Mouse (Mus musculus) hindbrain, embryonic 13.5 days (tissue): ENCODE measurements at regions not wholly inside any gene's neighbourhood (a gene's known extent, or its start where the extent isn't known, plus 50 kb on each side); places are given as distances from the start of the nearest gene placed in this dataset.

Source experiments
- ATAC-seq: fragments of 200-750 bp; cut with Nextera tagmentation; 2 replicates; pipeline ENCODE4 v1.8.0; 2017; ENCODE audit warnings: moderate TSS enrichment; ENCODE audit not compliant: low FRiP score
- H3K27ac ChIP-seq: fragments of 300-500 bp; sonication (generic); 2 replicates; pipeline ENCODE4 v1.5.1; 2015; ENCODE audit warnings: inconsistent platforms, mild to moderate bottlenecking, moderate library complexity
- H3K27me3 ChIP-seq: fragments of 300-500 bp; sonication (generic); 2 replicates; pipeline ENCODE4 v1.6.1; 2015; ENCODE audit warnings: mild to moderate bottlenecking, inconsistent platforms
- H3K36me3 ChIP-seq: fragments of 300-500 bp; sonication (generic); 2 replicates; pipeline ENCODE4 v1.6.1; 2015; ENCODE audit warnings: mild to moderate bottlenecking, inconsistent platforms
- H3K4me1 ChIP-seq: fragments of 300-500 bp; sonication (generic); replicated peaks from 2 replicates; pipeline ENCODE4 v1.6.1; 2015; ENCODE audit warnings: inconsistent platforms
- H3K4me2 ChIP-seq: fragments of 300-500 bp; sonication (generic); 2 replicates; pipeline ENCODE4 v1.6.1; 2015; ENCODE audit warnings: inconsistent platforms, mild to moderate bottlenecking, moderate library complexity
- H3K4me3 ChIP-seq: fragments of 300-500 bp; sonication (generic); 2 replicates; pipeline ENCODE4 v1.5.1; 2015; ENCODE audit warnings: mild to moderate bottlenecking, inconsistent platforms
- H3K9ac ChIP-seq: fragments of 300-500 bp; sonication (generic); 2 replicates; pipeline ENCODE4 v1.6.1; 2015; ENCODE audit warnings: mild to moderate bottlenecking, inconsistent platforms
- H3K9me3 ChIP-seq: fragments of 300-500 bp; sonication (generic); 2 replicates; pipeline ENCODE4 v1.6.1; 2016; ENCODE audit warnings: inconsistent platforms
- WGBS: fragments of 180-500 bp; shearing (Covaris S2); methylation state at CpG from one replicate; pipeline ENCODE4 v1.1.7; 2015; 5-methylcytosine and 5-hydroxymethylcytosine counted together

DNA sequence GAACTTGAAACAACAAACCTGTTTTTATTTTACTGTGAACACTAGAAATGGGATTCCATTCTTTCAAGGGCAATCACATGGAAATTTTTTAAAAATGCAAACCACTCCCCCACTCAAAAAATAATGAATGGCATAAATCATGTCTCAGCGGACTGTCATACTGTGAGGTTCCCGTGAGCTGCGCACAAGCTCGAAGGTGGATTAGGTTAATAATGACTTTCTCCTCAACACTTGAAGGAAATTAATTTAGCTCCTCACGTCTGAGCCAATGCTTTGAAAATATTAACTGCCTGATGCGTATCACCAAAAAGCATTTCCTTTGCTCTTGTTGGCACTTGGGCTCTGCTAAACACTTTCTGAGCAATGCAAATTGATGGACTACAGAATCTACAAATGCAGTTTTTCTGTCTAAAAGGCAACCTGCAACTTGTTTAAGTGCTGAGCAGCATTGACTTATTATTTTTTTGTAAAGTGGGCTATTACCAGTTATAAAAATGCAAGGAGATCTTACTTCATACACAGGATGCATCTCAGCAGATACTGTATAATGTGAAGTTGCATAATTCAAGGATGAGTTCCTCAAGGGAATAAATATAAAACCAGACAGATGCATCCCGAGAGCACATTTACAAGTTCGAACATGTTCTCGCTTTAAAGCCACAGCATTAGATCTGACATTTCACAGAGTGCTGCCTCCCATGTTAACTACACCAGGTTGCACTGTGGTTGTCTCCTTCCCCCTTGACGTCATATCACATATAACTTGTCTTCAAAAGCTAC is 282.4 kb downstream of the Cdh20 start:
- H3K4me3 ChIP-seq, result no peak overlapping the region
- no peaks in the 10 kb centered on the region for H3K9me3 ChIP-seq
- no peak overlapping the region for H3K9ac ChIP-seq
- H3K36me3 ChIP-seq, result no peaks in the 10 kb centered on the region
- H3K4me1 ChIP-seq, result no peaks in the 10 kb centered on the region; the same call in 1 of the 2 replicates
- peak; percentile 81; the same call in 1 of the 2 replicates for ATAC-seq
- no peak overlapping the region for H3K4me2 ChIP-seq
- H3K27ac ChIP-seq, result no peak overlapping the region
- no peaks in the 10 kb centered on the region for H3K27me3 ChIP-seq
- 61% methylated on average over 10 of the region's 10 CpGs for WGBS
